Mouse (Mus musculus) adrenal gland, postnatal 4 days (tissue): ENCODE measurements at regions not wholly inside any gene's neighbourhood (a gene's known extent, or its start where the extent isn't known, plus 50 kb on each side); places are given as distances from the start of the nearest gene placed in this dataset.
"Not testable (repeated sequence)": the region's sequence is repeated elsewhere in the genome, so short reads cannot be mapped to it uniquely, and the experiment has no call there.

ENCODE experiments used
- DNase-seq, 2 experiments: peaks; one replicate each; pipeline ENCODE4 v3.0.0; 2021 to 2022; ENCODE audit warnings: low spot score in 2 of 2, mixed read lengths in 2 of 2

GRCm38 (mm10) chr4:28064935-28065334, 748.0 kb upstream of the Epha7 start:
- DNase-seq: no peak

GRCm38 (mm10) chr4:28065828-28066227, 747.1 kb upstream of the Epha7 start:
- DNase-seq: no peak

- DNase-seq: no peak
Observed at GRCm38 (mm10) chr4:28079030-28079429, 733.9 kb upstream of the Epha7 start.

DNA sequence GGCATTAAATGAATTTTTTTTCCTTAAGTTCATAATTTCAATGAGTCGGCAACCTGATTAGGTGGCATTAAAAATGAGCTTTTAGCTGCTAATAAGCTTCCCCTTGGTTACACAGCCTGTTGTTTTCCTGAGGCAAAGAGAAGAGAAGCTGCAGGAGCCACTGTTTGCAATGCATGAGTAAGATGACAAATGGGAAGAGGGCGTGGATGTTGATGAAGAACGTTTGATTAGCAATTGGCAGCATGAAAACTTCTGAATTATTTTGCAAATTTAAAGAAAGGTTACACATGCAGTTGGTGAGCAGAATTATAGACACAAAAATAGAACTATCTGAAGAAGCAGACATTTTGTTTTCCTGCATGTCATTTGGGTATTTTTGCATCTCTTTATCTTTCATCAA, 720.1 kb upstream of the Epha7 start:
- no peak for DNase-seq

DNA sequence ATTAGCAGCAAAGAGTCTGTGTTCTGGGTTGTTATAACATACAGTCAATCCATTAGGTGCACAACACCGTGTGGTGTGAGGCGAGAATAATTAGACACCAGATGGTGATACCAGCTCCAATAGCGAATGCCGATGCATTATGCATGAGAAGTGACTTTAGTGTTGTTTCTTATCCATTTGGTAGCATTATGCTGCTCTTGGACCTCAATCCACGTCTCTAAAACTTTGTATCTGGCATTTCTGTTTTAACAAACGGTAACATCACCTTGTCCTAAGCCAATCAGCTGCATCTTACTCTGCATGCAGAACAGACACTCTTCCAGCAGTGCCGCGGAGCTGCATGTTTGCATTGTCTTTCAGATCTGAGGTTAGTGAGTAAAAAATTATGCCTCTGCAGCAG, 669.8 kb upstream of the Epha7 start:
- DNase-seq: no peak

DNA sequence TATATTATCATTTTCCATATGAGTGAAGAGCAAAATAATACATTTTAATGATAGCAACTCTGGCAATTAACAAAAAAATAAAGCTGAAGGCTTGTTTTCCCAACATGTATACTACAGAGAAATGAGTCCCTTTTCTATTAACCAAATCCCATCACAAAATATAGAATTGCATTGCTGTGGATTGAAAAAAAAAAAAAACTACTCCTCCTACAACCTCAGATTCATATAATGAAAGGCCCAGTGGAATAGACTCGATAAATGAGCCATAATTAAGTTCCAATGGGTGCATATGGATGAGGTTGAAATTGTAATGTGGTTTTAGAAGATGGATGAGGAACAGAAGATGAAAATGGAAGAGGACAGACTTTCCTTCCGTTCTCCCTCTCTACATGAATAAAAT, 657.8 kb upstream of the Epha7 start:
- DNase-seq: no peak

GRCm38 (mm10) chr4:28176771-28177170, 636.2 kb upstream of the Epha7 start:
- DNase-seq: peak in 1 of 2 experiments; percentile 25

- DNase-seq: no peak
Observed at GRCm38 (mm10) chr4:28190861-28191260, 622.1 kb upstream of the Epha7 start.

- DNase-seq: no peak
Observed at GRCm38 (mm10) chr4:28227594-28228208, 585.2 kb upstream of the Epha7 start.

- DNase-seq: not testable (repeated sequence)
Observed at GRCm38 (mm10) chr4:28235516-28235915, 577.4 kb upstream of the Epha7 start.

GRCm38 (mm10) chr4:28242272-28242671, 570.7 kb upstream of the Epha7 start:
- DNase-seq: no peak
